Comparison of ENCODE assay signal across 9 mouse cellular contexts in the genomic region with DNA sequence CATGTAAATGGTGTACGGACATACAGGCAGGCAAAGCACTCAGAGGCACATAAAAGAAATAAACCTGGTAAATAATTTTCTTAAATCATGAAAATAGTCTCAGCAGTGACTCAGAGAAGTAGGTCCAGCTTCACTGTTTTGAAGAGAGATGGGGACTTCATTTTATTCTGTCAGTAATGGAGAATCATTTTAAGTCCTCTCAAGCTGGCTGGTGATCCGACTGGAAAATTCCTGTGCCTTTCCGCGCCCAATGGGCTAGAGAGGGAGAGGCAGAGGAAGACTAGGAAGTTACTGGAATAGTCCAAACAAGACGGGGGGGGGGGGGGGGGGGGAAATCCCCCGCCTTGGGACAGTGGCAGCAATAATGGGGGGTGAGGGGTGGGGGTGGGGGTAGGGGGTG. TPM values are rescaled to one million over a fixed set of nuclear protein-coding genes. Genes with fewer than 3 reads are reported as not detected.
DNase-seq lines count a peak whose midpoint lies in the region; ATAC-seq lines count a peak whose summit lies in the region.
"Had no signal": no experiment of that assay in that cellular context is flagged by ENCODE, and none has a peak within 500 bp of the region (broad histone marks: within the 10 kb centered on the region; RNA-seq: fewer than 3 reads in every experiment).

No protein-coding gene starts in this region.

- peaks cover 19% of the 10 kb centered on the region; the same call in 1 of the 2 replicates for H3K27me3 ChIP-seq in hindbrain, embryonic 10.5 days (ENCODE audit: insufficient read depth, poor library complexity, severe bottlenecking)
- no peaks in the 10 kb centered on the region for H3K27me3 ChIP-seq in hindbrain, embryonic 16.5 days (replicated peaks; ENCODE audit: control insufficient read depth, insufficient read depth, low read length)
- H3K27me3 ChIP-seq in embryonic facial prominence, embryonic 15.5 days: no peaks in the 10 kb centered on the region
- H3K27me3 ChIP-seq in liver, embryonic 13.5 days: peaks cover 21% of the 10 kb centered on the region

- 23% methylated on average over 6 of the region's 6 CpGs for WGBS in hindbrain, embryonic 10.5 days
- WGBS in hindbrain, embryonic 16.5 days: 21% methylated on average over 4 of the region's 6 CpGs
- 23% methylated on average over 5 of the region's 6 CpGs for WGBS in embryonic facial prominence, embryonic 15.5 days
- 57% methylated on average over 5 of the region's 6 CpGs for WGBS in liver, embryonic 13.5 days (ENCODE audit: insufficient replicate concordance)

- H3K27ac ChIP-seq in hindbrain, embryonic 10.5 days: peak overlapping the region; percentile 63
- H3K27ac ChIP-seq in hindbrain, embryonic 16.5 days (ENCODE audit: low read depth, low read length): no peak overlapping the region
- H3K27ac ChIP-seq in embryonic facial prominence, embryonic 15.5 days (replicated peaks): peak overlapping the region; percentile 60; the same call in 1 of the 2 replicates
- H3K27ac ChIP-seq in liver, embryonic 13.5 days: no peak overlapping the region

- H3K9me3 ChIP-seq in hindbrain, embryonic 10.5 days: no peaks in the 10 kb centered on the region
- no peaks in the 10 kb centered on the region for H3K9me3 ChIP-seq in hindbrain, embryonic 16.5 days (ENCODE audit: control insufficient read depth, low read length)
- no peaks in the 10 kb centered on the region for H3K9me3 ChIP-seq in embryonic facial prominence, embryonic 15.5 days (replicated peaks)
- no peaks in the 10 kb centered on the region for H3K9me3 ChIP-seq in liver, embryonic 13.5 days (replicated peaks)

- H3K9ac ChIP-seq in hindbrain, embryonic 16.5 days (ENCODE audit: low read depth, low read length): no peak overlapping the region
- H3K9ac ChIP-seq in embryonic facial prominence, embryonic 15.5 days: no peak overlapping the region
- no peak overlapping the region for H3K9ac ChIP-seq in liver, embryonic 13.5 days

- H3K4me1 ChIP-seq in hindbrain, embryonic 10.5 days (replicated peaks): peaks cover 34% of the 10 kb centered on the region
- peaks cover 17% of the 10 kb centered on the region for H3K4me1 ChIP-seq in hindbrain, embryonic 16.5 days (ENCODE audit: control insufficient read depth, insufficient read depth, low read depth, low read length)
- H3K4me1 ChIP-seq in embryonic facial prominence, embryonic 15.5 days: peaks cover 21% of the 10 kb centered on the region
- peaks cover 29% of the 10 kb centered on the region for H3K4me1 ChIP-seq in liver, embryonic 13.5 days (replicated peaks)

- H3K4me2 ChIP-seq in hindbrain, embryonic 16.5 days (ENCODE audit: low read length): no peak overlapping the region
- H3K4me2 ChIP-seq in embryonic facial prominence, embryonic 15.5 days (replicated peaks): peak overlapping the region; percentile 47
- peak overlapping the region; percentile 43; the same call in 1 of the 2 replicates for H3K4me2 ChIP-seq in liver, embryonic 13.5 days

- peak; percentile 25 for DNase-seq in adrenal gland, adult 2 months
- no peak for DNase-seq in adrenal gland, adult 18-20 months (ENCODE audit: low spot score in 2 of 2)
- no peak for DNase-seq in hindbrain, embryonic 10.5 days (ENCODE audit: low spot score)
- no peak for DNase-seq in liver, embryonic 13.5 days
- DNase-seq in B cell, adult 2 months: no peak
- no peak for DNase-seq in spleen, adult 18-20 months

- no peak for ATAC-seq in hindbrain, embryonic 16.5 days
- no peak for ATAC-seq in embryonic facial prominence, embryonic 15.5 days (ENCODE audit: insufficient number of reproducible peaks, low FRiP score, low TSS enrichment, low read depth)
- no peak for ATAC-seq in liver, embryonic 13.5 days (ENCODE audit: low read depth)

- H3K36me3 ChIP-seq in hindbrain, embryonic 10.5 days: peaks cover 4% of the 10 kb centered on the region; the same call in 1 of the 2 replicates
- H3K36me3 ChIP-seq in hindbrain, embryonic 16.5 days (ENCODE audit: control insufficient read depth, insufficient read depth, low read length): no peaks in the 10 kb centered on the region
- no peaks in the 10 kb centered on the region for H3K36me3 ChIP-seq in embryonic facial prominence, embryonic 15.5 days
- H3K36me3 ChIP-seq in liver, embryonic 13.5 days: no peaks in the 10 kb centered on the region

- H3K4me3 ChIP-seq in hindbrain, embryonic 10.5 days: peak overlapping the region; percentile 40; the same call in 1 of the 2 replicates
- H3K4me3 ChIP-seq in hindbrain, embryonic 16.5 days (ENCODE audit: low read length): no peak overlapping the region
- H3K4me3 ChIP-seq in embryonic facial prominence, embryonic 15.5 days (replicated peaks): 0 out of 2 replicates have a peak overlapping the region, but pooled peaks have one; percentile 25
- no peak overlapping the region for H3K4me3 ChIP-seq in liver, embryonic 13.5 days (replicated peaks)

RNA-seq across cellular contexts. Expression of gene Ddx6, which starts 5.1 kb away (rescaled TPM):
- 100 to 1,000 TPM; 114 to 121 TPM for total RNA-seq in adrenal gland, adult 2 months (2021)
- polyA plus RNA-seq in adrenal gland, adult 2 months (2012; rRNA removed): 7.2 and 9.1 TPM in 2 replicates
- total RNA-seq in adrenal gland, adult 18-20 months (2021): 100 to 1,000 TPM; 113 to 140 TPM
- polyA plus RNA-seq in hindbrain, embryonic 10.5 days (2016; fragmentation: Nextera tagmentation; extraction: Ambion mirVana): 16.8 and 21.0 TPM in 2 replicates
- 12.5 and 14.6 TPM in 2 replicates for polyA plus RNA-seq in hindbrain, embryonic 16.5 days (2015; fragmentation: Nextera tagmentation; extraction: Ambion mirVana)
- polyA plus RNA-seq in embryonic facial prominence, embryonic 15.5 days (2015; fragmentation: Nextera tagmentation; extraction: Ambion mirVana): 15.3 and 19.7 TPM in 2 replicates
- polyA plus RNA-seq in liver, embryonic 13.5 days (2015; fragmentation: Nextera tagmentation; extraction: Ambion mirVana): 7.2 and 8.2 TPM in 2 replicates

RNA-seq across cellular contexts. Expression of gene Cxcr5, which starts 37.9 kb away (rescaled TPM):
- total RNA-seq in adrenal gland, adult 2 months (2021): under 1 TPM in 1 of 2 experiments, not detected in 1; 0.17 TPM
- 0.15 and 0.26 TPM in 2 replicates for polyA plus RNA-seq in adrenal gland, adult 2 months (2012; rRNA removed)
- under 1 TPM; 0.16 to 0.40 TPM for total RNA-seq in adrenal gland, adult 18-20 months (2021)
- not detected in 2 replicates for polyA plus RNA-seq in hindbrain, embryonic 10.5 days (2016; fragmentation: Nextera tagmentation; extraction: Ambion mirVana)
- polyA plus RNA-seq in hindbrain, embryonic 16.5 days (2015; fragmentation: Nextera tagmentation; extraction: Ambion mirVana): not detected in 2 replicates
- polyA plus RNA-seq in embryonic facial prominence, embryonic 15.5 days (2015; fragmentation: Nextera tagmentation; extraction: Ambion mirVana): 0.29 and 0.49 TPM in 2 replicates
- 0.09 TPM in 1 of 2 replicates, not detected in the other for polyA plus RNA-seq in liver, embryonic 13.5 days (2015; fragmentation: Nextera tagmentation; extraction: Ambion mirVana)
- total RNA-seq: left cerebral cortex, postnatal 10 days had no signal

Comparison
In these comparisons a context has a peak if more than half of its experiments do, and no peak if none do; other contexts are left out.
1. H3K27ac ChIP-seq: peak in hindbrain, embryonic 10.5 days (single experiment) and embryonic facial prominence, embryonic 15.5 days (single experiment); none in hindbrain, embryonic 16.5 days (single experiment) and liver, embryonic 13.5 days (single experiment).
2. H3K4me3 ChIP-seq: peak in hindbrain, embryonic 10.5 days (single experiment) and embryonic facial prominence, embryonic 15.5 days (single experiment); none in hindbrain, embryonic 16.5 days (single experiment) and liver, embryonic 13.5 days (single experiment).